Mouse (Mus musculus): ENCODE results near the gene Serf2. TPM values are rescaled to one million over a fixed set of nuclear protein-coding genes. Genes with fewer than 3 reads are reported as not detected.

Gene Serf2
- polyA plus RNA-seq, 1 experiment = 891 TPM

Other genes starting within 250 kb of the Serf2 start
- gene Trp53bp1, start 177.8 kb upstream of the Serf2 start, polyA plus RNA-seq (2012; fragmentation: generic; extraction: Trizol) = 22.7 TPM
- gene Map1a, start 159.6 kb upstream of the Serf2 start, polyA plus RNA-seq (2012; fragmentation: generic; extraction: Trizol) = 40.7 TPM
- 7.2 TPM for gene Ppip5k1, start 93.8 kb upstream of the Serf2 start, polyA plus RNA-seq (2012; fragmentation: generic; extraction: Trizol)
- not detected for gene Ckmt1, start 91.5 kb upstream of the Serf2 start, polyA plus RNA-seq (2012; fragmentation: generic; extraction: Trizol)
- not detected for gene Strc, start 62.0 kb upstream of the Serf2 start, polyA plus RNA-seq (2012; fragmentation: generic; extraction: Trizol)
- gene Pdia3, start 35.4 kb upstream of the Serf2 start, polyA plus RNA-seq (2012; fragmentation: generic; extraction: Trizol) = 130 TPM
- gene Catsper2, start 35.4 kb upstream of the Serf2 start, polyA plus RNA-seq (2012; fragmentation: generic; extraction: Trizol) = 1.5 TPM
- gene Ell3, start 4.9 kb upstream of the Serf2 start, polyA plus RNA-seq (2012; fragmentation: generic; extraction: Trizol) = 0.05 TPM
- 26.4 TPM for gene Hypk, start 4.1 kb downstream of the Serf2 start, polyA plus RNA-seq (2012; fragmentation: generic; extraction: Trizol)
- 0.32 TPM for gene Serinc4, start 7.6 kb downstream of the Serf2 start, polyA plus RNA-seq (2012; fragmentation: generic; extraction: Trizol)
- 13.1 TPM for gene Mfap1b, start 24.9 kb downstream of the Serf2 start, polyA plus RNA-seq (2012; fragmentation: generic; extraction: Trizol)
- 9.3 TPM for gene Mfap1a, start 57.5 kb downstream of the Serf2 start, polyA plus RNA-seq (2012; fragmentation: generic; extraction: Trizol)
- 2.4 TPM for gene Wdr76, start 57.5 kb downstream of the Serf2 start, polyA plus RNA-seq (2012; fragmentation: generic; extraction: Trizol)

Measured in myocyte (in vitro differentiated cells).